Mouse (Mus musculus): ENCODE measurements at regions not wholly inside any gene's neighbourhood (a gene's known extent, or its start where the extent isn't known, plus 50 kb on each side); places are given as distances from the start of the nearest gene placed in this dataset.
A peak's percentile ranks its signal among the peaks of the same experiment; 100 is the strongest.

GRCm38 (mm10) chr13:72166225-72166624, 202.7 kb upstream of the Irx1 start:
- no peak for TF ChIP-seq POLR2A (IDR thresholded peaks at IDR 0.05; ENCODE audit: low read depth, low read length)
- TF ChIP-seq CTCF (IDR thresholded peaks at IDR 0.05; ENCODE audit: borderline replicate concordance, insufficient read depth, low read length), result 0 out of 2 replicates have a peak, but pooled peaks have one; percentile 17
- no peaks in the 10 kb centered on the region for H3K4me1 ChIP-seq (ENCODE audit: control insufficient read depth, insufficient read depth, low read length)
- H3K27ac ChIP-seq (ENCODE audit: insufficient read depth, low read length), result no peak overlapping the region
- no peak overlapping the region for H3K4me3 ChIP-seq (ENCODE audit: insufficient read depth, low read length)

DNA sequence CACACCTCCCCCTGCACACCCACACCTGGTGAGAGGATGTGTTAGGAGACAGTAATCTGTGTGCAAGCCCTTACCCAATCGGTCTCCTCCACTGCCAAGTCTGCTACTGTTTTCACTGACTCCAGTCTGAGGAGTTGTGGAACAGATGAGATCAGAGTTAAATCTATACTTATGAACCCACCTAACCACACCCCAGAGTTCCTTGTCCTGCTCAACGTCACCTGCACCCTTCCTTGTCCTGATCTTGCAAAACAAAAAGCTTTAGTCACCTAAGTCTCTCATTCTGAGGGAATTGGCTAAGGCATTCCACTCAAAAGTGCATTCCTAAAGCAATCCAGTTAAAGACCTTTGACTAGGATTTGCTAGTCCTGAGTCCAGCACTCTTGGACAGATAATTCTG, 203.9 kb upstream of the Irx1 start:
- Histone ChIP-seq H3K27ac (ENCODE audit: insufficient read depth, low read length) (no peak overlapping the region), H3K4me1 (ENCODE audit: control insufficient read depth, insufficient read depth, low read length) (no peaks in the 10 kb centered on the region), H3K4me3 (ENCODE audit: insufficient read depth, low read length) (no peak overlapping the region)
- TF ChIP-seq POLR2A (IDR thresholded peaks at IDR 0.05; ENCODE audit: low read depth, low read length) (no peak), CTCF (IDR thresholded peaks at IDR 0.05; ENCODE audit: borderline replicate concordance, insufficient read depth, low read length) (no peak)

GRCm38 (mm10) chr13:72183636-72184035, 220.1 kb upstream of the Irx1 start:
- TF ChIP-seq CTCF (IDR thresholded peaks at IDR 0.05; ENCODE audit: borderline replicate concordance, insufficient read depth, low read length) (no peak), POLR2A (IDR thresholded peaks at IDR 0.05; ENCODE audit: low read depth, low read length) (no peak)
- Histone ChIP-seq H3K4me3 (ENCODE audit: insufficient read depth, low read length) (no peak overlapping the region), H3K4me1 (ENCODE audit: control insufficient read depth, insufficient read depth, low read length) (no peaks in the 10 kb centered on the region), H3K27ac (ENCODE audit: insufficient read depth, low read length) (no peak overlapping the region)

DNA sequence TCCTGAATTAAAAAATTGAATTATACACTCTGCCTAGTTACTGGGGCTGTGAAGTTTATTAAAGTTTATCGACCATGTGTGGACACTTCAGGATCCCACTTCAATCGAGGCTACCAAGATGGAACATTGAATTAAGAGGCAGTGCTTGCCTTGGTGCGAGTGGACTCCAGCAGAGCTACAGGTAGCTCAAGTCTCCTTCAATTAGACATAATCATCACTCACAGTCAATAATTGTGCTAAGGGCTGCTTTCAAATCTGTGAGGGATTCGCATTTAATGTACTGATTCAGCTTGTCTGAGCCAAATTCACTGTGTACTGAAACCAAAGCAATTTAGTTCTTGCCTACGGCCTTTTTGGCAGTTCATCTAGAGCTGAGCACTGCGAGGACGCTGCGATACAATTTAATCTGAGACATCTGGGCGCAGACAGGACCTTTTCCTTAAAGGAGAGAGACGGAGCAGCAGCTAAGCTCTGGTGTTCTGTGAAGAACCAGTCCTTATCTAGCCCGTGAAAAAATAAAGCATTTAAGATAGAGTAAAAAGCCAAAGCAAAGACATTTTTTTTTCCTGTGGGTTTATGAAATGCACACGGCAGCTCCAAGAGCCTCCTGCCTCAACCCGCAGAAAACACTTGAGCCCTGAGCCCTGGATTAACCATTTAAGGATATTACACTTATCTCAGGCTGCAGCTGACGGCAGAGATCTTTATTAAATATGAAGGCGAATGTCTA, 220.8 kb upstream of the Irx1 start:
- Histone ChIP-seq H3K4me1 (ENCODE audit: control insufficient read depth, insufficient read depth, low read length) (no peaks in the 10 kb centered on the region), H3K4me3 (ENCODE audit: insufficient read depth, low read length) (no peak overlapping the region), H3K27ac (ENCODE audit: insufficient read depth, low read length) (no peak overlapping the region)
- TF ChIP-seq POLR2A (IDR thresholded peaks at IDR 0.05; ENCODE audit: low read depth, low read length), result no peak

DNA sequence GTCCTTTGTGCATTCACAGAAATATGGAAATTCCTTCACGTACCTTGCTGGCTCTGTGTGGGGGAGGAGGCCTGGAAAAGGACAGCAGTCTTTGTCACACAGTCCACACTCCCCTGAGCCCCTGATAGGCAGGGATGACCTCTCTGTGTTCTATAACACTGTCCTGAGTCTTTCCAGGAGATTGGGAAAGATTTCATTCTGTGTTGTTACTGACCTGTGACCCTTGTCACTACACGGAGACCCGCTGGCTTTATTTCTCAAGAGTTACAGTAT, 221.3 kb upstream of the Irx1 start:
- TF ChIP-seq CTCF (IDR thresholded peaks at IDR 0.05; ENCODE audit: borderline replicate concordance, insufficient read depth, low read length) (no peak), POLR2A (IDR thresholded peaks at IDR 0.05; ENCODE audit: low read depth, low read length) (no peak)
- no peak overlapping the region for H3K4me3 ChIP-seq (ENCODE audit: insufficient read depth, low read length)

DNA sequence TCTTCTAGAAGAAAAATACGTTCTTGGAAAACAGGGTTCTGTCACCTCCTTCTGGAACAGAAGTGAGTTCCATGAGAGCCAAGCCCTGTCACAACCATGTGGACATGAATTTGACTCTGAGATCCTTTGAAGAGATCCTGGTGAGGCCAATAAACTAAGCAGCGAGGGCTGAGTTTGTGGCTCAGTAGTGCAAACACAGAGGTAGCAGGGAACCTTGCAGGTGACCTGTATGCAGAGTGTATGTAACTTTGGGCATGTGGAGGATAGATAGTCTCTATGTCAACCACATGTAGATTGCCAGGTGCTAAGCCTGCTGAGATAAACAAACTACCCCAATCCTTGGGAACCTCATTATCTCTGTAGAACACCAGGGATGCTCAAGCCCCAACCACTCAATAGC, 232.4 kb upstream of the Irx1 start:
- H3K4me1 ChIP-seq (ENCODE audit: control insufficient read depth, insufficient read depth, low read length), result no peaks in the 10 kb centered on the region
- no peak for TF ChIP-seq CTCF (IDR thresholded peaks at IDR 0.05; ENCODE audit: borderline replicate concordance, insufficient read depth, low read length)
- TF ChIP-seq POLR2A (IDR thresholded peaks at IDR 0.05; ENCODE audit: low read depth, low read length), result no peak
- H3K27ac ChIP-seq (ENCODE audit: insufficient read depth, low read length), result no peak overlapping the region
- no peak overlapping the region for H3K4me3 ChIP-seq (ENCODE audit: insufficient read depth, low read length)

More for the DNA sequence above, 221.3 kb upstream of the Irx1 start:
- H3K4me1 ChIP-seq (ENCODE audit: control insufficient read depth, insufficient read depth, low read length), result no peaks in the 10 kb centered on the region
- H3K27ac ChIP-seq (ENCODE audit: insufficient read depth, low read length), result no peak overlapping the region

DNA sequence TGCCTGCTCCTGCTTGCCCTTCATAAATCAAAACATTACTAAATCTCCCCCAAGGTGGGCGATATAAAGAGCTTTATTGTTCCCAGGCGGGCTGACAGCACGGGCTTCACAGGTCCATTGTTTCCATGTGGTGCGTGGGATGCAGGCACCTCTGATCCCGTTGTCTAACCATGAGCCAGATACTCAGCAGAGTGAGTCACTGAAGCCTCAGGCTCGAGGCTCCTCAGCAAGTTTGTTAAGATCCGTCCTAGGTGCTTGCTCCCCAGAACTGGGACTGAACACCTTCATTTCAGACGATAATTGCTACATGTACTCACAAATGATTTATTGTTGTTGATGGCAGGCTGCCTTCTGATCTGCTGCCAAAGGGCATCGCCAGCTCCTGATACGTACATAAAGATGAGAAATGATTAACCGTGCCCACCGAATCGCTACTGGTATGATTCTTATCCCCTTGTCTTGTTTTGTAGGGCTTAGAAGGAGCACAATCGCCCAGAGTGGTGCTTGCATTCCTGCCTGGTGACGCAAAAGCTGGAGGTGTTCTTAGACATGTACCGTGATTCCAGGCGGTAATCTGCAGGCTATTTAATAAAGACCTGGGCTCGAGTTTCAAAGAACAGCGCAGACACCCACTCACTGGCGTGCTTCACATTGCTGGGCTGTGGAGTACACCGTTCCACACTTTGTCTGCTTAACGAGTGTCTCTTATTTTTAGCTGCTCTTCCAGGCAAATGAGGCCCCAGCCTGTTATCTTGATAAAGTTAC, 235.0 kb upstream of the Irx1 start:
- H3K27ac ChIP-seq (ENCODE audit: insufficient read depth, low read length), result peak overlapping the region; percentile 44; the same call in 1 of the 2 replicates
- no peak for TF ChIP-seq CTCF (IDR thresholded peaks at IDR 0.05; ENCODE audit: borderline replicate concordance, insufficient read depth, low read length)
- no peak for TF ChIP-seq POLR2A (IDR thresholded peaks at IDR 0.05; ENCODE audit: low read depth, low read length)

DNA sequence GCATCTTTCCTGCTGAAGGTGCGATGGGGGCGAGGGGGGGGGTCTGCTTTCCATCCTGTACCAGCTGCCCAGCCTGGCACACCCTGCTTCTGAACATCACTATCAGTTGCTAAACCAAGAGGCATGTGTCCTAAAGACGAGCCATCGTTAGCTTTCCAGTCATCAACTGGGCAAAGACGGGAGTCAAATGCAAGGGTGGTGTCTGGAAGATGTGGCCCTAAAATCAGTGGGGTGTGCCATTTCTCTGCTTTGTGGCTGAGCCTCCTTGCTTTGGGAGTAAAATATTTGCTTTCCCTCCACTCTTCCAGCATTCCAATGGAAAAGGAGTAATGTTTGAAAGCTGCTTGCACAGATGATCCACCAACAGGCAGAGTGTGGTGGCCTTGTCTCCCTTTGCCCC, 246.0 kb upstream of the Irx1 start:
- no peak overlapping the region for H3K4me3 ChIP-seq (ENCODE audit: insufficient read depth, low read length)
- no peaks in the 10 kb centered on the region for H3K4me1 ChIP-seq (ENCODE audit: control insufficient read depth, insufficient read depth, low read length)
- TF ChIP-seq CTCF (IDR thresholded peaks at IDR 0.05; ENCODE audit: borderline replicate concordance, insufficient read depth, low read length) (no peak), POLR2A (IDR thresholded peaks at IDR 0.05; ENCODE audit: low read depth, low read length) (no peak)
- no peak overlapping the region for H3K27ac ChIP-seq (ENCODE audit: insufficient read depth, low read length)

More for the DNA sequence above, 235.0 kb upstream of the Irx1 start:
- no peak overlapping the region for H3K4me3 ChIP-seq (ENCODE audit: insufficient read depth, low read length)
- H3K4me1 ChIP-seq (ENCODE audit: control insufficient read depth, insufficient read depth, low read length), result no peaks in the 10 kb centered on the region

GRCm38 (mm10) chr13:72209946-72210456, 246.5 kb upstream of the Irx1 start:
- TF ChIP-seq CTCF (IDR thresholded peaks at IDR 0.05; ENCODE audit: borderline replicate concordance, insufficient read depth, low read length) (no peak), POLR2A (IDR thresholded peaks at IDR 0.05; ENCODE audit: low read depth, low read length) (no peak)
- Histone ChIP-seq H3K4me3 (ENCODE audit: insufficient read depth, low read length) (no peak overlapping the region), H3K27ac (ENCODE audit: insufficient read depth, low read length) (no peak overlapping the region), H3K4me1 (ENCODE audit: control insufficient read depth, insufficient read depth, low read length) (no peaks in the 10 kb centered on the region)

Measured in embryonic fibroblast, embryonic 13.5 days (primary cell).